Mouse (Mus musculus) spleen, adult 2 months (tissue): Measurements from ENCODE around the gene Med25. TPM values are rescaled to one million over a fixed set of nuclear protein-coding genes. Genes with fewer than 3 reads are reported as not detected.

Experiments
- DNase-seq, 2 experiments: peaks; one replicate each; pipeline versions ENCODE4 v3.0.0 to v3.0.0-alpha.2; 2012 to 2021; ENCODE audit warnings: low spot score in 2 of 2, low read depth in 1 of 2
- H3K27ac ChIP-seq: fragments of 200-500 bp; 2 replicates; pipeline ENCODE4 v1.5.1; 2012; ENCODE audit warnings: low read length, inconsistent platforms; ENCODE audit not compliant: insufficient read depth
- H3K27me3 ChIP-seq: fragments of 200-500 bp; 2 replicates; pipeline ENCODE4 v1.6.1; 2012; ENCODE audit warnings: mild to moderate bottlenecking, moderate library complexity, low read length, inconsistent platforms; ENCODE audit not compliant: control insufficient read depth, insufficient read depth
- H3K36me3 ChIP-seq: fragments of 200-500 bp; 2 replicates; pipeline ENCODE4 v1.6.1; 2012; ENCODE audit warnings: mild to moderate bottlenecking, low read length, inconsistent platforms; ENCODE audit not compliant: control insufficient read depth, insufficient read depth
- H3K4me1 ChIP-seq: fragments of 200-500 bp; 2 replicates; pipeline ENCODE4 v1.6.1; 2011; ENCODE audit warnings: inconsistent platforms; ENCODE audit not compliant: control insufficient read depth, insufficient read depth, insufficient read length
- H3K4me3 ChIP-seq: fragments of 200-500 bp; 2 replicates; pipeline ENCODE4 v1.5.1; 2011; ENCODE audit warnings: mild to moderate bottlenecking, inconsistent platforms; ENCODE audit not compliant: insufficient read depth, insufficient read length; ENCODE audit errors: extremely low read depth
- CTCF ChIP-seq: fragments of 200-500 bp; IDR thresholded peaks from 2 replicates; pipeline ENCODE4 v1.5.1; 2011; ENCODE audit warnings: mild to moderate bottlenecking, inconsistent platforms; ENCODE audit not compliant: insufficient read depth, insufficient read length, insufficient replicate concordance; ENCODE audit errors: extremely low read depth
- POLR2A ChIP-seq: fragments of 200-500 bp; IDR thresholded peaks from 2 replicates; pipeline ENCODE4 v1.6.1; 2011; ENCODE audit warnings: low read depth, low read length, inconsistent platforms
- WGBS: fragments of 180-500 bp; shearing (Covaris S2); methylation state at CpG from one replicate; pipeline ENCODE4 v1.1.7; 2018; 5-methylcytosine and 5-hydroxymethylcytosine counted together
- polyA plus RNA-seq: library from polyadenylated mRNA; depleted of rRNA; stranded (reverse); fragments of >200 nt; gene quantifications from 2 replicates; pipeline ENCODE4 v1.2.3, GENCODE M21; 2012

Med25 gene
- polyA plus RNA-seq, 1 experiment: 113 TPM

GRCm38 (mm10) chr7:44895206-44895592 is 2.7 kb upstream of the Med25 start:
- H3K27me3 ChIP-seq: no peaks in the 10 kb centered on the region
- TF ChIP-seq CTCF (no peak), POLR2A (no peak)
- H3K36me3 ChIP-seq: peaks cover 2% of the 10 kb centered on the region
- WGBS: 51% methylated on average over 7 of the region's 7 CpGs
- no peak overlapping the region for H3K27ac ChIP-seq
- 0 out of 2 replicates have a peak overlapping the region, but pooled peaks have one; percentile 92 for H3K4me3 ChIP-seq
- no peak for DNase-seq
- H3K4me1 ChIP-seq: peaks cover 10% of the 10 kb centered on the region

GRCm38 (mm10) chr7:44894175-44894574 is 1.7 kb upstream of the Med25 start:
- no peak for DNase-seq
- H3K27me3 ChIP-seq: no peaks in the 10 kb centered on the region
- H3K36me3 ChIP-seq: peaks cover 2% of the 10 kb centered on the region
- 92% methylated on average over 3 of the region's 3 CpGs for WGBS
- H3K27ac ChIP-seq: no peak overlapping the region
- H3K4me3 ChIP-seq: no peak overlapping the region
- TF ChIP-seq POLR2A (no peak), CTCF (no peak)
- peaks cover 10% of the 10 kb centered on the region for H3K4me1 ChIP-seq

- no peak for DNase-seq
- TF ChIP-seq POLR2A (no peak), CTCF (no peak)
- Histone ChIP-seq H3K4me3 (no peak overlapping the region), H3K4me1 (peaks cover 8% of the 10 kb centered on the region), H3K27me3 (no peaks in the 10 kb centered on the region), H3K36me3 (no peaks in the 10 kb centered on the region), H3K27ac (no peak overlapping the region)
- WGBS: 69% methylated on average over 8 of the region's 8 CpGs
These were observed 685 bp upstream of the Med25 start for GRCm38 (mm10) chr7:44893197-44893596.

- WGBS: 30% methylated on average over 6 of the region's 6 CpGs
- H3K4me3 ChIP-seq: peak overlapping the region; percentile 92
- no peak for DNase-seq
- H3K27ac ChIP-seq: no peak overlapping the region
- peaks cover 5% of the 10 kb centered on the region for H3K4me1 ChIP-seq
- no peaks in the 10 kb centered on the region for H3K36me3 ChIP-seq
- no peaks in the 10 kb centered on the region for H3K27me3 ChIP-seq
- TF ChIP-seq CTCF: no peak
- TF ChIP-seq POLR2A: no peak
These were observed 901 bp downstream of the Med25 start for GRCm38 (mm10) chr7:44891611-44892010.

- Histone ChIP-seq H3K27me3 (no peaks in the 10 kb centered on the region), H3K4me3 (no peak overlapping the region), H3K27ac (no peak overlapping the region), H3K36me3 (no peaks in the 10 kb centered on the region), H3K4me1 (peaks cover 3% of the 10 kb centered on the region; the same call in 1 of the 2 replicates)
- no peak for TF ChIP-seq CTCF
- TF ChIP-seq POLR2A: no peak
- no peak for DNase-seq
- WGBS: 92% methylated on average over 4 of the region's 4 CpGs
These were observed 1.8 kb downstream of the Med25 start for GRCm38 (mm10) chr7:44890737-44891136.

- no peak for DNase-seq
- Histone ChIP-seq H3K4me3 (no peak overlapping the region), H3K4me1 (peaks cover under 1% of the 10 kb centered on the region; the same call in 1 of the 2 replicates), H3K27me3 (no peaks in the 10 kb centered on the region), H3K36me3 (no peaks in the 10 kb centered on the region), H3K27ac (no peak overlapping the region)
- WGBS: 83% methylated on average over 7 of the region's 7 CpGs
- no peak for TF ChIP-seq POLR2A
- TF ChIP-seq CTCF: no peak
These were observed 2.3 kb downstream of the Med25 start for GRCm38 (mm10) chr7:44890180-44890579.

GRCm38 (mm10) chr7:44888256-44889105 is 4.0 kb downstream of the Med25 start:
- no peak for TF ChIP-seq POLR2A
- no peak for TF ChIP-seq CTCF
- no peaks in the 10 kb centered on the region for H3K4me1 ChIP-seq
- WGBS: 90% methylated on average over 13 of the region's 13 CpGs

More at GRCm38 (mm10) chr7:44888256-44889105, 4.0 kb downstream of the Med25 start:
- Histone ChIP-seq H3K36me3 (peaks cover 9% of the 10 kb centered on the region), H3K27ac (no peak overlapping the region), H3K4me3 (no peak overlapping the region), H3K27me3 (no peaks in the 10 kb centered on the region)
- no peak for DNase-seq
